Mouse (Mus musculus): ENCODE measurements at regions not wholly inside any gene's neighbourhood (a gene's known extent, or its start where the extent isn't known, plus 50 kb on each side); places are given as distances from the start of the nearest gene placed in this dataset.
"Not testable (repeated sequence)": the region's sequence is repeated elsewhere in the genome, so short reads cannot be mapped to it uniquely, and the experiment has no call there.

GRCm38 (mm10) chr12:22745556-22745955 is 1034.5 kb downstream of the Gm10330 start:
- peak; percentile 46 to 56 for DNase-seq

- DNase-seq: not testable (repeated sequence)
These were observed 1035.0 kb downstream of the Gm10330 start for GRCm38 (mm10) chr12:22745067-22745466.
